Mouse (Mus musculus): ENCODE measurements around the gene Ebp. TPM values are rescaled to one million over a fixed set of nuclear protein-coding genes. Genes with fewer than 3 reads are reported as not detected.

Ebp gene
- polyA plus RNA-seq, 1 experiment from 2014 or later = 67.1 TPM

- Histone ChIP-seq H3K9ac (ENCODE audit: low read depth, low read length) (no peak overlapping the region), H3K36me3 (ENCODE audit: control insufficient read depth, insufficient read depth) (no peaks in the 10 kb centered on the region), H3K9me3 (ENCODE audit: control insufficient read depth) (no peaks in the 10 kb centered on the region), H3K4me1 (replicated peaks; ENCODE audit: control insufficient read depth, insufficient read depth, low read length) (no peaks in the 10 kb centered on the region), H3K4me2 (replicated peaks; ENCODE audit: low read depth) (no peak overlapping the region), H3K27me3 (replicated peaks; ENCODE audit: control insufficient read depth, insufficient read depth, low read length) (no peaks in the 10 kb centered on the region), H3K27ac (ENCODE audit: low read depth, low read length) (no peak overlapping the region), H3K4me3 (ENCODE audit: low read depth, low read length) (no peak overlapping the region)
- no peak for TF ChIP-seq CTCF (IDR thresholded peaks at IDR 0.05; ENCODE audit: low read depth)
- ATAC-seq = no peak
- WGBS = 88% methylated on average over 10 of the region's 10 CpGs
Measured at GRCm38 (mm10) chrX:8204076-8204475, 10.8 kb upstream of the Ebp start.

DNA sequence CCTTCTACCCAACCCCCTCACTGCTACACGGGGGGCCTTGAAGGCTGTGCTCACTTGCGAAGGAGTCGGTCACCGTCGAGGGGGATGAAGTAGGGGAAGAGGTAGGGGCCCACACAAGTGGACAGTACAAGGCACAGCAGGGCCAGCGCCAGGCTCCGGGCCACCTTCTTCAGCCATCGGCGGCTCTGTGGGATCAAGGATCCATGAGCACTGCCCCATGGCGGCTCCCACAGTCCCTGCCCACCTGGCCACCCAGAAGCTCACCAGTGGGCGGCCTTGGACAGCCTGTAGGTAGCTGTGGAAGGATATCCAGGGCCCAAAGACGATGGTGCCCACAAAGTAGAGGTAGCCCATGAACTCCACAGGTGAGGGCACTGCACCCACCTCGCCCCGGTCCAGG lies 9.8 kb upstream of the Ebp start:
- no peak for TF ChIP-seq CTCF (IDR thresholded peaks at IDR 0.05; ENCODE audit: low read depth)
- H3K4me2 ChIP-seq (replicated peaks; ENCODE audit: low read depth) = no peak overlapping the region
- no peaks in the 10 kb centered on the region for H3K9me3 ChIP-seq (ENCODE audit: control insufficient read depth)
- no peaks in the 10 kb centered on the region for H3K4me1 ChIP-seq (replicated peaks; ENCODE audit: control insufficient read depth, insufficient read depth, low read length)
- no peak overlapping the region for H3K9ac ChIP-seq (ENCODE audit: low read depth, low read length)
- WGBS = 86% methylated on average over 14 of the region's 14 CpGs
- H3K4me3 ChIP-seq (ENCODE audit: low read depth, low read length) = no peak overlapping the region
- H3K36me3 ChIP-seq (ENCODE audit: control insufficient read depth, insufficient read depth) = no peaks in the 10 kb centered on the region
- no peak for ATAC-seq
- no peak overlapping the region for H3K27ac ChIP-seq (ENCODE audit: low read depth, low read length)
- no peaks in the 10 kb centered on the region for H3K27me3 ChIP-seq (replicated peaks; ENCODE audit: control insufficient read depth, insufficient read depth, low read length)

DNA sequence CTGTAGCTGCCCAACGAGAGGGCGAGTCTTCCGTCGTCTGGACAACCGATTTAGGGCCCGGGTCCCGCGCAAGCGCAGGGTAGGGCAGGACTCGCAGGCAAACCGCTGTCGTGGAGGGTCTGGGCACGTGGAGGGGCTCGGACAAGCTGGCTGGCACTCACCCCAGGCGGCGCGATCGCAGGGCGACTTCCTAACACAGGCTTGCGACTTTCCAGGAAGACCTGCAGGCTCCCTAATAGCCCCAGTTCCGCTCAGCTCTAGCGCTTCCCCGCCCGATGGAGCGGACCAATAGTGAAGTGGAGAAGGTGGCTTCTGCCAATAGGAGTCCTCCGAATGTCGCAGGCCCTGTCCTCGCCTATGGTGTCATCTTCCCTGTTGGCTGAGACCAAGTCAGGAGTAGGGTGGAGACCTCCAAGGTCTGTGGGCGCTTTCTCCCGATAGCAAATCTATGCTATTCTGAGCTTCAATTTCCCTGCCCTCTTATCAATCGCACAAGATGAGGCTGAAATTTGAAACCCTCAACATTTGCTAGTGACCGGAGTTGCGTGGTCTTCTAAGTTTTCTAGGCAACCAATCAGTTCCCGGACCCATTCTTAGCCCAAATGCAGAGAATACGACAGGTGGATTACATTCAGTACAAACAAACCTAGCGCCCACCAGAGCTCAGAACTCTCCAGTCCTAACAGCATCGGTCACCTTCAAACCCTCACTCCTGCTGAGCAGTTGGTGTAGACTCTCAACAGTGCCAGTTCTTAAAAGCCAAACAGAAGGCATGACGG lies 483 bp downstream of the Ebp start:
- Histone ChIP-seq H3K9me3 (ENCODE audit: control insufficient read depth) (no peaks in the 10 kb centered on the region), H3K9ac (ENCODE audit: low read depth, low read length) (peak overlapping the region; percentile 58), H3K4me1 (replicated peaks; ENCODE audit: control insufficient read depth, insufficient read depth, low read length) (no peaks in the 10 kb centered on the region), H3K27me3 (replicated peaks; ENCODE audit: control insufficient read depth, insufficient read depth, low read length) (no peaks in the 10 kb centered on the region), H3K27ac (ENCODE audit: low read depth, low read length) (peak overlapping the region; percentile 60; the same call in 1 of the 2 replicates), H3K4me2 (replicated peaks; ENCODE audit: low read depth) (peak overlapping the region; percentile 73), H3K36me3 (ENCODE audit: control insufficient read depth, insufficient read depth) (no peaks in the 10 kb centered on the region), H3K4me3 (ENCODE audit: low read depth, low read length) (peak overlapping the region; percentile 61)
- WGBS = 12% methylated on average over 38 of the region's 38 CpGs
- TF ChIP-seq CTCF (IDR thresholded peaks at IDR 0.05; ENCODE audit: low read depth) = no peak
- peak; percentile 97 for ATAC-seq

DNA sequence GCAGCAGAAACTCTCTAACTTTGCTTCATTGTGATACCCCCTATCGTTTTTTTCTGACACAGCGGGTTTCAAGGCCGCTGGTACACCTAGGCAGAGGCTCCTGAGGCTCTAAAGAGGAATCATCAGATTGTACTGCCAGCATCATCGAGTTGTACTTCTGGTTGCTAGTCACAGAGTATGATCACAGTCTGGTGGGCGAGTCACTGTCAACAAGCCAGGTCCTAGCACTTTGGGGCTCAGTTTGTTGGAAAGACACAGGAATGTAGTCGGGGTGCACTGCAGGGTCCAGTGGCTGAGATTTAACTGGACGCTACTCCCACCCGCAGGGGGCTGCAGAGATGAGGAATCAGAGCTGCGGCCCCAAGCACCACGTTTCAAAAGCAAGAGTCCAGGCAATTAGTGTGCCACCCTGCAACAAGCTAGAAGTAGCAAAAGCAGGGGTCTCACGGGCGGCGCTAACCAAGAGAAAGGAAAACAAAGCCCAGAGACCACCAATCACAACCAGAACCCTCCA lies 1.1 kb downstream of the Ebp start:
- H3K27ac ChIP-seq (ENCODE audit: low read depth, low read length) = peak overlapping the region; percentile 60; the same call in 1 of the 2 replicates
- no peak; the same call in 1 of the 2 replicates for ATAC-seq
- no peaks in the 10 kb centered on the region for H3K36me3 ChIP-seq (ENCODE audit: control insufficient read depth, insufficient read depth)
- peak; percentile 34 for TF ChIP-seq CTCF (IDR thresholded peaks at IDR 0.05; ENCODE audit: low read depth)
- no peaks in the 10 kb centered on the region for H3K27me3 ChIP-seq (replicated peaks; ENCODE audit: control insufficient read depth, insufficient read depth, low read length)
- H3K4me1 ChIP-seq (replicated peaks; ENCODE audit: control insufficient read depth, insufficient read depth, low read length) = no peaks in the 10 kb centered on the region
- 13% methylated on average over 13 of the region's 13 CpGs for WGBS
- H3K4me2 ChIP-seq (replicated peaks; ENCODE audit: low read depth) = peak overlapping the region; percentile 73
- peak overlapping the region; percentile 58 for H3K9ac ChIP-seq (ENCODE audit: low read depth, low read length)
- H3K4me3 ChIP-seq (ENCODE audit: low read depth, low read length) = peak overlapping the region; percentile 61
- no peaks in the 10 kb centered on the region for H3K9me3 ChIP-seq (ENCODE audit: control insufficient read depth)

DNA sequence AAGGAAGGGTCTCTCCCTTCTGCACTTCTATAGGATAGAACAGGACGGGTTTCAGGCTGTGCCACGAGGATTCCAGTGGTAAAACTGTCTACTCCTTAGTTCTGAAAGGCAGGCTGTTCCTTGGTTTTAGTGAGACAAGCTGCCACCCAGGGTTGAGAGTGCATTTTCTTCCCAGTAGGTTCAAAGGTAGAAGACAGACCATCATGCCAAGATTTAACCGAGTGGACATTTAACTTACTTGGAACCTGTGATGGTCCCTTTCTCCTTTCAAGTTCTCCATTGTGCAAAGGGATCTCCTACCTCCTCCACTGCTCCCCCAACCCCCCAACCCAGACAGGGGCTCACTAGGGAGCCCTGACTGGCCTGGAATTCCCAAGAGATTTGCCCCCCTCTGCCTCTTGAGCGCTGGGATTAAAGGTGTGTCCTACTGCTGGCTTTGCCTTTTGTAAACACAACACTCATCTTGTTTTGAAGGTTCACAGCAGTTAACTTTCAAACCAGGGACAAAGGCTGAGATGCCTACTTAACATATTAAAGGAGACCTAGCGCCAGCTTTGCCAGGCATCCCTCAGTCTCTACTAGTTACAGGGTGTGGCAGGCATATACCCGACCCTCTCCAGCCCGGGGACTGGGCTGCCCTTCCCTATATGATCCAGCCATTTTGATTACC lies 10.3 kb downstream of the Ebp start:
- H3K27ac ChIP-seq (ENCODE audit: low read depth, low read length) = no peak overlapping the region
- no peak overlapping the region for H3K4me3 ChIP-seq (ENCODE audit: low read depth, low read length)
- no peaks in the 10 kb centered on the region for H3K27me3 ChIP-seq (replicated peaks; ENCODE audit: control insufficient read depth, insufficient read depth, low read length)
- TF ChIP-seq CTCF (IDR thresholded peaks at IDR 0.05; ENCODE audit: low read depth) = no peak
- H3K9me3 ChIP-seq (ENCODE audit: control insufficient read depth) = no peaks in the 10 kb centered on the region
- no peaks in the 10 kb centered on the region for H3K36me3 ChIP-seq (ENCODE audit: control insufficient read depth, insufficient read depth)
- H3K4me1 ChIP-seq (replicated peaks; ENCODE audit: control insufficient read depth, insufficient read depth, low read length) = no peaks in the 10 kb centered on the region
- H3K9ac ChIP-seq (ENCODE audit: low read depth, low read length) = no peak overlapping the region
- 21% methylated on average over 7 of the region's 7 CpGs for WGBS
- no peak for ATAC-seq
- H3K4me2 ChIP-seq (replicated peaks; ENCODE audit: low read depth) = no peak overlapping the region

GRCm38 (mm10) chrX:8179646-8180045 lies 13.7 kb downstream of the Ebp start:
- no peak for ATAC-seq
- no peaks in the 10 kb centered on the region for H3K36me3 ChIP-seq (ENCODE audit: control insufficient read depth, insufficient read depth)
- no peaks in the 10 kb centered on the region for H3K9me3 ChIP-seq (ENCODE audit: control insufficient read depth)
- no peak for TF ChIP-seq CTCF (IDR thresholded peaks at IDR 0.05; ENCODE audit: low read depth)
- H3K27ac ChIP-seq (ENCODE audit: low read depth, low read length) = no peak overlapping the region
- H3K27me3 ChIP-seq (replicated peaks; ENCODE audit: control insufficient read depth, insufficient read depth, low read length) = no peaks in the 10 kb centered on the region
- no peak overlapping the region for H3K9ac ChIP-seq (ENCODE audit: low read depth, low read length)
- no peaks in the 10 kb centered on the region for H3K4me1 ChIP-seq (replicated peaks; ENCODE audit: control insufficient read depth, insufficient read depth, low read length)
- WGBS = 81% methylated on average over 5 of the region's 5 CpGs
- H3K4me2 ChIP-seq (replicated peaks; ENCODE audit: low read depth) = no peak overlapping the region
- no peak overlapping the region for H3K4me3 ChIP-seq (ENCODE audit: low read depth, low read length)
